Mouse (Mus musculus): ENCODE measurements around the gene Ctxn2.

The Ctxn2 gene

GRCm38 (mm10) chr2:125196771-125197170, 60.3 kb downstream of the Ctxn2 start:
- DNase-seq (ENCODE audit: low spot score in 2 of 2), result no peak

All from urinary bladder, postnatal 4 days (tissue).